Mouse (Mus musculus): ENCODE data around the gene Kctd6. TPM values are rescaled to one million over a fixed set of nuclear protein-coding genes. Genes with fewer than 3 reads are reported as not detected.

Gene Kctd6
- total and polyA plus RNA-seq, 3 experiments = 2.9 to 4.2 (median 3.8) TPM

DNA sequence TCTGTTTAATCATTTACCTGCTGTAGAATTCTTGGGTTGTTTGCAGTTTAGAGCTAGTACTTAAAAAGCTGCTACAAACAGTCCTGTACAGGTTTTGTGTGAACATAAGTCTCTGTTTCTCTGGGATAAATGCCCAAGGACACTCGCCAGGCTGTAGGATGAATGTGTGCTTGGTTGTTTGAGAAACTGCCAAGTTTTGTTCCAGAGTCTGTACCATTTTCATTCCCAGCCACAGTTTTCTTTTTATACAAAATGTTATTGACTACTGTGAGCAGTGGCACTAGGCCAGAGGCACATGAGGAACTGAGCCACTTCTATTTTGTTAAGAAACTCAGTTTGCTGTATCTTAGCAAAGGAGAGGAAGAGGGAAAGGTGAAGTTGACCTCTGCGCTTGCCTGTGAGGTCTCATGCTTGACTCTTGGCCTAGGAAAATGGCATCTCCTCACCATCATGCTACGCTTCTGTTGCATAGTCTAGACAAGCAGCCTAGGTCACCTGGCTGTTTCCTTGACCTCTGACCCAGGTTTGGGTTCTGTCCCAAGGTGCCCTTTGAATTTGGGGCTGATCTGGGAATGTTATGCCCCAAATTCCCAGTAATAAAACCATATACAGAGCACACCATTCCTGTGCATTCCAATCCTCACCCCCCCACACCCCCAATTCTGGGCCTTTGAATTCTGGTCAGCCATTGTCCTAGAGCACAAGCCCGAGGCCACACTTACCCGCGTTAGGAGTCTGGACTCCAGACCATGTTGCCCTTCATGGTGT is 27.5 kb upstream of the Kctd6 start:
- dilution Hi-C loops (cut with MboI; ENCODE audit: extremely low pct_ligation_motif_present, extremely low pct_unique_long_range_greater_than_20kb, low sequenced_read_pairs) (no loop called here), in situ Hi-C loops (cut with MboI; ENCODE audit: low pct_ligation_motif_present, low pct_unique_long_range_greater_than_20kb, low sequenced_read_pairs) (no loop called here)
- peaks cover 11% of the 10 kb centered on the region for H3K9me3 ChIP-seq (replicated peaks; ENCODE audit: low read length)
- no peaks in the 10 kb centered on the region for H3K79me2 ChIP-seq (replicated peaks; ENCODE audit: control insufficient read depth, extremely low read depth, insufficient read depth, poor library complexity, severe bottlenecking)
- H3K4me3 ChIP-seq (replicated peaks in 1 of 3; ENCODE audit: low read depth in 2 of 3, low read length in 2 of 3, poor library complexity in 1 of 3) = no peak overlapping the region
- H3K4me2 ChIP-seq (ENCODE audit: insufficient read depth, low read depth, poor library complexity, severe bottlenecking) = no peak overlapping the region
- H3K36me3 ChIP-seq (replicated peaks in 1 of 2; ENCODE audit: control insufficient read depth in 1 of 2, insufficient read depth in 1 of 2, low read length in 1 of 2) = no peaks in the 10 kb centered on the region
- H3K4me1 ChIP-seq (ENCODE audit: control insufficient read depth in 1 of 2, insufficient read depth in 2 of 2) = peaks cover 0 to 4% of the 10 kb centered on the region in 2 experiments; a peak in 1 of 4 replicates
- DNase-seq (ENCODE audit: extremely low read depth) = no peak
- H3K27me3 ChIP-seq (replicated peaks) = peaks cover 2% of the 10 kb centered on the region
- no peak overlapping the region for H3K27ac ChIP-seq (ENCODE audit: insufficient read depth, low read depth)
- TF ChIP-seq MYC (IDR thresholded peaks at IDR 0.05; ENCODE audit: low read depth, low read length) (no peak), ZKSCAN1 (IDR thresholded peaks at IDR 0.05; ENCODE audit: borderline replicate concordance, low read depth, low read length) (no peak), RAD21 (IDR thresholded peaks at IDR 0.05; ENCODE audit: low read depth, low read length) (no peak), ETS1 (conservative IDR thresholded peaks at IDR 0.05; ENCODE audit: low read depth, low read length) (no peak), HCFC1 (IDR thresholded peaks at IDR 0.05; ENCODE audit: low read depth, low read length) (no peak), ZMIZ1 (IDR thresholded peaks at IDR 0.05; ENCODE audit: low read depth, low read length) (no peak), RCOR1 (conservative IDR thresholded peaks at IDR 0.05; ENCODE audit: low read depth, low read length) (no peak), TCF12 (IDR thresholded peaks at IDR 0.05; ENCODE audit: low read depth, low read length) (no peak), MAZ (IDR thresholded peaks at IDR 0.05; ENCODE audit: low read depth, low read length) (no peak), MAX (IDR thresholded peaks at IDR 0.05; ENCODE audit: low read length) (no peak), JUN (IDR thresholded peaks at IDR 0.05; ENCODE audit: insufficient read depth, low read depth, low read length) (no peak), EP300 (IDR thresholded peaks at IDR 0.05; ENCODE audit: low read length) (no peak), NRF1 (IDR thresholded peaks at IDR 0.05; ENCODE audit: low read depth, low read length) (no peak), USF1 (IDR thresholded peaks at IDR 0.05; ENCODE audit: low read depth, low read length) (no peak), BHLHE40 (IDR thresholded peaks at IDR 0.05; ENCODE audit: low read depth, low read length) (no peak), SIN3A (IDR thresholded peaks at IDR 0.05; ENCODE audit: low read length) (no peak), ELF1 (IDR thresholded peaks at IDR 0.05; ENCODE audit: low read depth, low read length) (no peak)
- H3K9ac ChIP-seq (ENCODE audit: insufficient read depth, low read depth) = no peak overlapping the region

DNA sequence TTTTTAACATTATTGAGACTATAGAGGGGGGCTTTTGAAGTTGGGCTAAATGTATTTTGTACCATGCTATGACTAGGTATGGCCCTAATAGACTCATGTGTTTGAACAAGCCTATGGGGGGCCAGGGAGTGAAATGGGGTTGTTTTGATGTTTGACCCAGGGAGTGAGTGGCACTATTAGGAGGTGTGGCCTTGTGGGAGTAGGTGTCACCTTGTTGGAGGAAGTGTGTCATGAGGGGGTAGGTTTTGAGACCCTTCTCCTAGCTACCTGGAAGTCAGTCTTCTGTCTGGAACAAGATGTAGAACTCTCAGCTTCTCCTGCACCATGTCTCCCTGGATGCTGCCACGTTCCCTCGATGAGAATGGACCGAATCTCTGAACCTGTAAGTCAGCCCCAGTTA is 23.4 kb upstream of the Kctd6 start:
- H3K36me3 ChIP-seq (replicated peaks in 1 of 2; ENCODE audit: control insufficient read depth in 1 of 2, insufficient read depth in 1 of 2, low read length in 1 of 2) = no peaks in the 10 kb centered on the region
- H3K4me1 ChIP-seq (ENCODE audit: control insufficient read depth in 1 of 2, insufficient read depth in 2 of 2) = peaks cover 0 to 4% of the 10 kb centered on the region in 2 experiments; a peak in 1 of 4 replicates
- H3K27ac ChIP-seq (ENCODE audit: insufficient read depth, low read depth) = no peak overlapping the region
- TF ChIP-seq PAX5 (IDR thresholded peaks at IDR 0.05; ENCODE audit: low read length) = no peak
- no peak for TF ChIP-seq ZMIZ1 (IDR thresholded peaks at IDR 0.05; ENCODE audit: low read depth, low read length)
- TF ChIP-seq RCOR1 (conservative IDR thresholded peaks at IDR 0.05; ENCODE audit: low read depth, low read length) = no peak
- no peak for TF ChIP-seq MAZ (IDR thresholded peaks at IDR 0.05; ENCODE audit: low read depth, low read length)
- TF ChIP-seq ZNF384 (IDR thresholded peaks at IDR 0.05; ENCODE audit: low read depth, low read length) = no peak
- no peak for TF ChIP-seq CHD1 (IDR thresholded peaks at IDR 0.05; ENCODE audit: low read depth, low read length)
- no peak for TF ChIP-seq RAD21 (IDR thresholded peaks at IDR 0.05; ENCODE audit: low read depth, low read length)
- dilution Hi-C loops (cut with MboI; ENCODE audit: extremely low pct_ligation_motif_present, extremely low pct_unique_long_range_greater_than_20kb, low sequenced_read_pairs) = no loop called here
- in situ Hi-C loops (cut with MboI; ENCODE audit: low pct_ligation_motif_present, low pct_unique_long_range_greater_than_20kb, low sequenced_read_pairs) = no loop called here
- H3K4me3 ChIP-seq (replicated peaks in 1 of 3; ENCODE audit: low read depth in 2 of 3, low read length in 2 of 3, poor library complexity in 1 of 3) = no peak overlapping the region
- DNase-seq (ENCODE audit: extremely low read depth) = no peak
- H3K4me2 ChIP-seq (ENCODE audit: insufficient read depth, low read depth, poor library complexity, severe bottlenecking) = no peak overlapping the region
- peaks cover under 1% of the 10 kb centered on the region for H3K9me3 ChIP-seq (replicated peaks; ENCODE audit: low read length)
- peaks cover 1% of the 10 kb centered on the region for H3K27me3 ChIP-seq (replicated peaks)
- no peaks in the 10 kb centered on the region for H3K79me2 ChIP-seq (replicated peaks; ENCODE audit: control insufficient read depth, extremely low read depth, insufficient read depth, poor library complexity, severe bottlenecking)
- no peak overlapping the region for H3K9ac ChIP-seq (ENCODE audit: insufficient read depth, low read depth)
